Mouse (Mus musculus): ENCODE results near the gene Mapk10.

Gene Mapk10

DNA sequence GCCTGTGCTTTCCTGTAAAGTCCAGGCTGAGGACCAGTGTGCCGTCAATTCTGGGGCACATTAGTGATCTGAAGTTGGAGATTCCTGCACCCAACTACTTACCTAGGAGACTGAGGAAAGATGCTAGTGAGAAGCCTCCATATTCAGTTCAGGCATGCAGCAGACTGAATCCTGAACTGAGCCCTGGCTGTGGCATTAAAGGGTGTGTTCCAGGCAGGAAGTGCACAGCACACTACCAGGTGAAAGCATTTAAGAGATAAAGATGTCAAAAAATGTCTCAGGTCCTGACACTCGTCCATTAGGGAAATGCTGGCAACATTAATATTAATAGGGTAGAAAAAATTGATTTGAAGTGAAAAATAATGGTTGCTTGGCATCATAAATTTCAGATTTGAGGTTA is 44.4 kb downstream of the Mapk10 start:
- DNase-seq (ENCODE audit: low spot score in 2 of 2): no peak

DNA sequence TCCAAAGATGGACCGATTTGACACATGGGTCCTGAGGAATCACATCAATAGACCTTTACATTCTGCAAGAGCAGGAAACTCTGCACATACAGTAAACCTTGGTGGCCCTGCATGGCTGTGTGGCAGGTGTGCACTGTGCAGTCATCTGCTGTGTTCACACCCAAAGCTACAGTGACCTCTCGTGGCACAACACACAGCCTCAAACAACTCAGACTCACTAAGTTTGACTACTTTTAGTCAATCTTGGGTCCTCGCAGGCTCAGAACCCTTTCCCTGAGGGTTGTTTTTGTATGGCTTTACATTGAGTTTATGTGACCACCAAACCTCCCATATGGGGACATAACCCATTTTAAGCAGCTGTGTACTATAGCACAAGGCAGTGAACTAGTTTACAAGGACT is 47.1 kb downstream of the Mapk10 start:
- DNase-seq (ENCODE audit: low spot score in 2 of 2): no peak

DNA sequence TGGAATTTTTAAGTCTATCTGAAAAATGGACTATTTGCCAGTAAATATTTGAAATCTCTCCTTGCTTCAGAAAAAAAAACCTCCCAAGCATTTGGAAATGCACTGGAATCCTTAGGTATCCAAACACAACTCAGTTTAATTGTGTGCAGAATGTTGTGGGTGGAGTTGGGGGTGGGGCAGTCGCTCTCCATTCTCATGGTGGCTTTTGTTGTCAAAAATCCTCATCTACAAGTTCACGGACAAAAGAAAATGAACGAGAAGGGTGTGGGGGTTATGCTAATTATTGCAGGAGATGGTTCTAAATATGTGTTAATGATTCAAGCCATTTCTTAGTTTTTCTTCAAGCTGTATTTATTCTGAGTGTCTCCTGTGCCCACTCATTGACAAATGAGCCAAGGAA is 49.6 kb downstream of the Mapk10 start:
- no peak for DNase-seq (ENCODE audit: low spot score in 2 of 2)

DNA sequence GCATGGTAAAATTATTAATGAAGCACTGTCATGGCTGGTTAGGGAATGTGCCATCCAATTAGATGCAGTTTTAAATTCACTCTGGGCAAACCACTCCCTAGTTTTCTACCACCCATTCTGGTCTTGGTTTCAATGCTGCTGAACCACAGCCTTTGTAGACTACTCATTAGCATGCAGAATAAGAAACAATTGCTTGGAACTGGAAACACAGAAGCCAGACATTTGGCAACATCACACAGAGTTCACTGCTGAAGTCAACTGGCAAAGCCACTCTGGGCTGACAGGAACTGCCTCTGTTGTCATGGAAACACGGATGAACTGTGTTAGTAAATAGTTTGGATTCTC is 50.0 kb downstream of the Mapk10 start:
- DNase-seq (ENCODE audit: low spot score in 2 of 2): no peak

DNA sequence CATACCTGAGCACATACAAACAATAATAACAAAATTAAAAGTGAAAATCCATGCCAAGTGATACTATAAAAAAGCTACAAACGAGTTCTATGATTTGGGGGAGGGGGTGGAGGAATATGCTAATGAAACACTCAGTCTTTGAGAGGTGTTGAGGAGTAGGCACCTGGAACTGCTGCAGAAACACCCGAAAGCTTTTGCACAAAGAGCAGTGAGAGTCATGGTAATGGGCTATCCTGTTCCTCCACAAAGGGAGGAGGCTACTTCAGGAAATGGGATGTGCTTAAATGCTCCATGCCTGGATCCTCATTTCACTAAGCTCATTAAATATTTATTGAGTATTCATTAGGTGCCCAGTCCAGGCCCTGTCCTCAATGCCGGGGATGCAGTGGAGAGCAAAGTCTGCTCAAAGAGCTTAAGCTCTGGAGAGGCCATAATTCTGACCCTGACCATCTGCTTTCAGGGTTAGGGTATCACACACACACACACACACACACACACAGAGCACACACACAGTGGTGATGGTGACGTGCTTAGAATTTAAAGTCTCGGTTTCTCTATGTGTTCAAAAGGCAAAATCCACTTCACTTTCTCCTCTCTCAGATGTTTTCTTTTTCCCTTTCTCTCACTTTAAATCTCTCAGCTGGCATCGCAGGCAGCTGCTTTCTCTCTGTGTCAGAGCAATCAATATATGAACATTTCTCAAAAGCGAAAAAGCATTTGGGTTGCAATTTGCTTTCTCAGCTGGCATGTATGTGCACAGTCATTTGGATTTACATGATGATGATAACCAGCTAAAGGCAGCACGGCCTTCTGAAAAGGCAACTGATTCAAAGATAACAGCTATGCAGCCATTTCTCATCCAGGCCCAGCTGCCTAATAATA is 50.6 kb downstream of the Mapk10 start:
- DNase-seq (ENCODE audit: low spot score in 2 of 2): no peak

DNA sequence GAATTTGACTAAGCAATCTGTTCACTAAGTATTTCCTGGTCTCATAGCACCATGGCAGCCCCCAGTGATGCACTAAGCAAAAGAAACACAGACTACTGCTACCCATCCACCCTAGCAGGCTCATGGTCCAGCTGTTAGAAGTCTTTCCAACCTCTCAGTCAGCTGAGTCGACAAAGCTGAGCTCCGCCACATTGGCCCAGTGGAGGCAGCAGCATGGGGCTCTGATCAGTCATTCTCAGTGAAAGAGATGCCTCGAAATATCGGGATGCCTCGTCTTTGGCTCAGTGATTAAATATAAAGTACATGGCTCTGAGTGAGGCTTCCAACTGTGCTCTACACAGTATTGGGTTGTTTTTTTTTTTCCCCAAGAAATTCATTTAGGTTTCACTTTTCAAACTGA is 70.2 kb downstream of the Mapk10 start:
- no peak for DNase-seq (ENCODE audit: low spot score in 2 of 2)

DNA sequence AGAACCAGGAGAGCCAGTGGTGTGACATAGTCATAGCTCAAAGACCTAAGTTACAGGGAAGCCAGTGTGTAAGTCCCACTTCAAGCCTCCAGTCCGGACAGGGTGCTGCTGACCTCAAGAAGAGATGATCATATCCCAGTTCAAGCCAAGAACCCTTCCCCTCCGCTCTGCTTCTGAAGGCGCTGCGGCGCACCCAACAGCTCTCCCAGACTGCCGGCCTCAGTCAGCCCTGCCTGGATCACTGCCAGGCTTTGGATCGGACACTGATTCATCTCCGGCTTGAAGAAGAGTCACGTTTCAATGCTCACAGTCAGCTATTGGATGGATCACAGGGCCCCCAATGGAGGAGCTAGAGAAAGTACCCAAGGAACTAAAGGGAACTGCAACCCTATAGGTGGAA is 76.3 kb downstream of the Mapk10 start:
- DNase-seq (ENCODE audit: low spot score in 2 of 2): no peak

DNA sequence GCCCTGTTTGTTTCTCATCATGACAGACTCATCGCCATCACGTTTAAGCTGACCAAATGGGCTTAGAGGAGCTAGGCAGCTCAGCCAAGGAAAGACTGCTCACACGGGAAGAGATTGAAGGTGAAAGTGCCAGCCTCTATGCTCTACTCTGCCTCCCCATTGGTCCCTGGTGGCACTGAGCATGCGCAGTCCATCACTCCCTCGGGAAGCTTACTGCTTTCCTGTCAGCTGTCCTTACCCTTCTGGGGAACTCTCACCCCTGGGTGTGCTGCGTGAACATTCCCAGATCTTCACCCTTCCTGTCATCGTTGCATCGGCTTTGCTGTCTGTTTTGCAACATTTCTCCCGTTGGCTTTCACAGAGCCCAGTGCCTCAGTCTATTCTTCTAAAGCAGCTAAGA is 77.5 kb downstream of the Mapk10 start:
- no peak for DNase-seq (ENCODE audit: low spot score in 2 of 2)

DNA sequence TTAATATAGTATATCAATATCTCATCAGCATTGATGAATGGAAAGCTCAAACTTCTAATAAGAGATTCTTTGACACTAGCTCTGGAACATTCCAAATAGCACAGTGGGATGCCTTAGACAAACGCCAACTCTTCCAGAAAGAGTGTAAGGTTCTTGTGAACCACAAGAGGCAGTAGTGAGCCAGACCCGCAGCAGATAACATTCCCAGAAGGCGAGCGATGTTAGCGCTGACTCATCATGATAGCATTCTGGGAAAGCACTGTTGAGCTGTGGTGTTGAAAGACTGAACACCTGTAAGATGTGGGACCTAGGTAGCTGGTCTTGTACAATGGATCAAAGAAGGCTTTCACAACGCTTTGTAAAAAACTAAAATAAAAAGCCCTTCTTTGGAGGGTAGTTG is 78.3 kb downstream of the Mapk10 start:
- no peak for DNase-seq (ENCODE audit: low spot score in 2 of 2)

DNA sequence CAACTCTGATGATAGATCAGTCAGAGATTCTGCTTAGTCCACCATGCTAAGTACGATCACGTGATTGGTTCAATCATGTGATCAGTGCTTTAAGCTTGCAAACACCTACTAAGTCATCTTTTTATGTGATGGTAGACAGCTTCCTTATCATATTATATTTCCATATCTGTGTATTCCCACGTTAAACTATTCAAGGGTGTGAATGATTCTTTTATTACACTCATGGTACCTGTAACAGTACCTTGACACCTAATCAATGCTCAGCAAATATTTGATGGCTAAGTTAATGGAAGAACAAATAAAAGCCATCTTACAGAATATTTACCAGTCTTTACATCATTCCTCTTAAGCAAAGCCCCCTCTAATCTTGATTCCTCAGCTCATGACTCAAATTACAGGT is 91.5 kb downstream of the Mapk10 start:
- DNase-seq (ENCODE audit: low spot score in 2 of 2): no peak

DNA sequence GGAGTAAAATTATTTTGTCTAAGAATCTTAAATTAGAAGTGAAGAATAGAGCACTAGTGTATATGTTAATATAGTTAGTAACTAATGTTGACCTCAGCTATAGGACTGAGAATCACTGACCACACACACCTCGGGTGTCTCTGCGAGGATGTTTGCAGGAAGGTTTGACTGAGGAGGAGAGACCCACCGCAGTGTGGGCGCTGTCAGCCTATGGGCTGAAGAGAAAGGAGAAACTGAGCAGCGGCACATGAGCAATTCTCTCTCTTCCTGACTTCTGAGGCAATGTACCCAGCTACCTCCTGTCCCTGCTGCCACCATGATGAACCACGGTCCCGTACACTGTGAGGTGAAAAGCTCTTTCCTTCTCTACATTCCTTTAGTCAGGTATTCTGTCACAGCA is 95.6 kb downstream of the Mapk10 start:
- DNase-seq (ENCODE audit: low spot score in 2 of 2): no peak

DNA sequence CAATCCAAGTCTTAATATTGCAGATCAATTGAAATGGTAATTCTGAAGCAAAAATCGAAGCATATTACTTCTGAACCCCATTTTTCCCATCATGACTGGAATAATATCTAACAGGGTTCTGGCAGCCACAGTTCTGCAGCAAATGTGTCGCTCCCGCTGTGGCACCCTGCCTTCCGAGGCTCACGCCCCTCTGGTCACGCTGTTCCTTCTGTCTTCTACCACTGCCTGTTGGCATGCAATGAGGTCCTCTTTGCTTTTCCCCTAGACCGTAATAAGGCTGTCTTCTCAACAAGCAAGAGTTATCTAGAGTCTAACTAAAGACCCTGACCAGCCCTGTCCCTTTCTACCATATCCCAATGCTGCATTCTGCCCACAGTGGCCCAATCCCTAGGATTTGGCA is 98.7 kb downstream of the Mapk10 start:
- no peak for DNase-seq (ENCODE audit: low spot score in 2 of 2)

DNA sequence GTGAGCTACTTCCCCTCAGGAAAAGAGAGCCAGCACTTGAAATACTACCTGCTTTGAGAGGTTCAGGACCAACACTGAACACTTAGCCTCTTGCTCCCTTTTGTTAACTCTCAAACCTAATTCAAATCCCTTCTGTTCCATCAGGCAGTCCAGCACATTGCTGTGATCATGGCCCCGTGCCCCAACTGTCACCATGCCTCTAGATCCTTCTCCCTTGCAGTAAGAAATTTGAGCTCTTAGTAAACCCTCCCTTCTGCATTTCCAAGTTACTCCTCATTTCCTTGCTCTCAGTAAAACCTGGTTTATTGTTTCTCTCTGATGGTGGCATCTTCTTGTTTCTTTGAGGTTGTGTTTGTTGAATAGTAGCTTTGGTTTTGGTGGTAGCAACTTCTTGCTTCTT is 101.7 kb downstream of the Mapk10 start:
- DNase-seq (ENCODE audit: low spot score in 2 of 2): no peak

DNA sequence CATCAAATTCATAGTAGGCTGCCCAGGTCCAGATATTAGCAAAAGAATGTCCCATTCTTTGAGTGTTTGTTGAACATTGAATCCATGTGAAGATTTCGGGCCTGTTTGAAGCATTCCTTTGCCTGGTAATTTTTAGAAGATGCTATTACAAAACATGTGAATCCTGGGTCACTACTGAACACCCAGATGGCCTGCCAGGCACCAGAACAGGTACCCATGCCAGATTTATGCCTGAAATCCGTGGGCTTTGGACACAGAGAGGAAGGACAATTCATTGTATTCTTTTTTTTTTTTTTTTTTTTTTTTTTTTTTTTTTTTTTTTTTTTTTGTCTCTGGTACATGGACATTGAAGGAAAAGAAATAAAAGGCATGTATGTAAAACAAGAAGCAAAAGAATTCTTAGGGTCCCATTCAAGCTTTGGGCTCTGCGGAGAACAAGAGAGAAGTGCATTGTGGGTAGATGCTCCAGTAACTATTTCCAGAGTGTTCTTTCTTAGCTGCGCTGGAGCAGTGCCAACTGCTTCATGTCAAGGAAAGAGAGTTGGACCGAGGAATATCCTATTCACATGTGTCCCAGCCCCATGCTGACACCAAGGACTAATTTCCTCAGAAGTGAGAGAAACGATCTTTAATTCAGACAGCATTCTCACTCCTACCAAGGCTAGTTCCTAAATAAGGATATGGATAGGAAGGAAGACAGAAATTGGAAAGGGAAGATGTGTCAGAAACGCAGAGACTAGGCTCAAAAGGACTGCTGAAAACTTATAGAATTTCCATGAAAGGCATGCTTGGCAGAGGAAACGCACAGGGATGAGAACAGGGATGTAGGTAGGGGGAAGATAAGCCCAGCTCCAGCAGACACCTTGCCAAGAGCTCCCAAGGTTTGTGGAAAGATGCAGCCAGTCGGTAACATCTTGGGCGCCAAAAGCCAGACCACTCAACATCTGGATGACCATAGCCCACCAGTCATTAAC is 105.4 kb downstream of the Mapk10 start:
- no peak for DNase-seq (ENCODE audit: low spot score in 2 of 2)

DNA sequence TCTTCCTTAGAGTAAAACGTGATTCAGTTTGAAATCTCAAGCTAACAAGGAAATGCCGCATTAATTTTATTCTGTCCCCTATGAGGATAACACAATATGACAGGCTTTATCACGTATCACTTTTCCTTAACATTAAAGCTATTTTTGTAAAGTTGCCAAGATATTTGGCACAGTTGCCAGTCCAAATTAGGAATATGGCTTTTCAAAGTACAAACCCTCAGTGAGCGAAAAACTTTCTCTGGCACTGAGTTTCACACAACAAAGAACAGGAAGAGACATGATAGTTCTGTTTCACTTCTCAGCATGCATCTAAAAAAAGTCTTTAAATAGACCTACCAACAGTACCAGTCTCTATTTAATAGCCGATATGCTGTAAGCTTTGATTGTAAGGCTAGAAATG is 107.1 kb downstream of the Mapk10 start:
- DNase-seq (ENCODE audit: low spot score in 2 of 2): no peak

DNA sequence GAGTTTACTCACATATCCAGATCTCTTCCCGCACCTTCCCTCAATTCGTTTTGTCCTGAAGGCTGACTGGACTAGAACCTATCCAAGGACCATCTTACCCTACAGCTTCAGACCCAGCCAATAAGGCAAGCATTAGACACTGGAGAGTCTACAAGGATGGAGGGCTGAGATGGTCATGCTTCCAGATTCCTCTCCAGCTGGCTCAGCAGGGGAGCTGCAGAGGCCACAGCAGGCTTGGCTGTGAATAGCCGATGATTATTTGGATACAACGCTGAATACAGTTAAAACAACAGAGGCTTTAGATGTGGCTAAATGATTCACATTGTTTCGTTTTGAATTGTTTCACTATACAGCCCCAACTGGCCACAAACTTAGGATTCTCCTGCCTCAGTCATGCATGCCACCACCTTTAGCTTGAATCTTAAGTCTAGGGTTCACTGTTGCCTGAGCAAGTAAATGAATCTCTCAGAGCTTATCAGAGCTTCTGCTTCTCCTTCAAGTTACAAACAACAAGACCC is 108.2 kb downstream of the Mapk10 start:
- DNase-seq (ENCODE audit: low spot score in 2 of 2): no peak

DNA sequence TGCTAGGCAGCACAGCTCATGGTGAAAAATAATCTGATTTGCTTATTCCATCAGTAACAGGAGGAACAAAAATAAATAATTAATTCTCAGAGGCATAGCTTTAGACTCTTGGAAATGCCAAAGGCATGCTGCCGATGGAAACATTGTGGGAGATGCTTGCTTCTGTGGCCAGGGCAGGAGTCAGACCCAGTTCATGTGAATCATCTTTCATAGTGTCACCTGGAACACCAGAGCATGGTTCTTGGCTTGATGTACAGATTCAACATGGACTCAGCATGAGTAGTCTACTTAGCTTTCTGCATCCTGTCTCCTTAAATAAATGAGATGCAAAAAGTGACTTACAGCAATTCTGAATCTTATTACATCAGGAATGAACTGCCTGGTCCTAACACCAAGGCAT is 109.0 kb downstream of the Mapk10 start:
- no peak for DNase-seq (ENCODE audit: low spot score in 2 of 2)

DNA sequence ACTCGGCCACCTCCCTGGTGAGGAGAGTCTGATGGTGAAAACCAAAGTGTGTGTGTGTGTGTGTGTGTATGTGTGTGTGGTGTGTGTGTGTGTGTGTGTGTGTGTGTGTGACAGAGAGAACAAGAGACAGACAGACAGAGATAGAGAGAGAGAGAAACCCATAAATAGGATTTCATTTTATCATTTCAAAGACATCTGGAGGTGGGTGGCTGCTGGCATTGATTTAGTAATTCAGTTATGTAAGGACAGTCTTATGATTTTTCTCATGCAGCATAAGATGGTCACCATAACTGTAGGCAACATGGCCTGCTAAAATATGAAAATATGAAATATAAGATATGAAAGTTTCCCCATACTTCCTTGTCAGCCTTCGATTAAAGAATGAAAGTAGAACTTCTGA is 117.0 kb downstream of the Mapk10 start:
- no peak for DNase-seq (ENCODE audit: low spot score in 2 of 2)

DNA sequence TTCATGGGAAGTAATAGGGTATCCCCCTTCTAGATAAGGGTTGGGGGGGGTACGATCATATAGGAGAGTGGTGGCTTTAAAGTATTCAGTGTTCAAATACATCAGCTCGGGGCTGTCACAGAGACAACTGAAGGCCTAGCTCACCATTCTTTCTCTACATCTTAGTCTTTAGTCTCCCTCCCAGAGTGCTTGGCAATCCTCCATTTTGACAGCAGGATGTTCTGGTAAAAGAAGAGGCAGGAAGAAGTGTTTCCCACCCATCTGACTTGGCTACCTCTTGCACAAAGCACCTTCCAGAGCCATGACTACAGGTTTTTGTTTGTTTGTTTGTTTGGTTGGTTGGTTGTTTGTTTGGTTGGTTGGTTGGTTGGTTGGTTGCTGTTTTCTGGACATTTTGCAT is 125.3 kb downstream of the Mapk10 start:
- no peak for DNase-seq (ENCODE audit: low spot score in 2 of 2)

DNA sequence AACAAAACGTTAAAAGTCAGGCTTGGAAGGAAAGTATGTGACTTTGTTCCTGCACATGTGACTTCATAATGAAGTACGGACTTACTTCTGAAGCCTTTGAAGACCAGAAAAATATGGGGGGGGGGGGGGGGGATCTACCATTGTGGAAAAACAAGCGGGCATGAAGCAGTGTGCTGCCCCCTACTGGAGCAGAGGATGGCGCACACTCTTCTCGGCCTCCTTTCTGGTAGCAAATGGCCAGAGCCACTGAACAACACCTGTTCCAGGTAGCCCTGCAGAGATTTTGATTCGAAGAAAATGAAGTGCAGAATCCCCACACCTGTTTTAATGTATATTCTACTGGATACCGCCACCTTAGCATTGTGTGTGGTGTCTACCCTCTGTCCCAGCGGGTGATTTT is 135.7 kb downstream of the Mapk10 start:
- DNase-seq (ENCODE audit: low spot score in 2 of 2): no peak

DNA sequence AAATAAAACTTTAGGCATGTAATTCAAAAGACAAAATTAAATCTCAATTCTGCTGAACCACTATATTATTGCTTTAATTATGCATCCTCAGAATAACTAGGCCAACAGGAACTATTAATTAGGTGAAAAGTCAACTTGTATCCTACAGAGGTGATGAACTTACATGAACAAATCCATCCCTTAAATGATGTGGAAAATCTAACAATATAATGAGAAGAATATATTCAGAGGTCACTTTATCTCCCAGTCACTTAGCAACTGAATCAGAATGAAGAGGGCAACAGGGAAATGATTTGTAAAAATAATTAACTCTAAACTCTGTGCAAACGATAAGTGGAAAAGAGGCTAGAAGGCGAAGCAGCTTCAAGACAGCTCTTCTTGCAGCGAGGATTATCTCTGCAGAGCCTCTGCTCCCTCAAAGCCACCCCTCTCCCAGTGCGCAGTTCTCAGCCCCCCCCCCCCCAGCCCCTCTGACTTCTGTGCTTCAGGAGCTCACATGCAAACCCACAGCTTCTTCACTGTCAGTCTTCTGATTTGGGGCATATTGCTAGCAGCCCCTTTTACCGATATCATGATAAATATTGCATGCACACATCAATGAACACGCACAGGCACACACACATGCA is 138.8 kb downstream of the Mapk10 start:
- DNase-seq (ENCODE audit: low spot score in 2 of 2): no peak

DNA sequence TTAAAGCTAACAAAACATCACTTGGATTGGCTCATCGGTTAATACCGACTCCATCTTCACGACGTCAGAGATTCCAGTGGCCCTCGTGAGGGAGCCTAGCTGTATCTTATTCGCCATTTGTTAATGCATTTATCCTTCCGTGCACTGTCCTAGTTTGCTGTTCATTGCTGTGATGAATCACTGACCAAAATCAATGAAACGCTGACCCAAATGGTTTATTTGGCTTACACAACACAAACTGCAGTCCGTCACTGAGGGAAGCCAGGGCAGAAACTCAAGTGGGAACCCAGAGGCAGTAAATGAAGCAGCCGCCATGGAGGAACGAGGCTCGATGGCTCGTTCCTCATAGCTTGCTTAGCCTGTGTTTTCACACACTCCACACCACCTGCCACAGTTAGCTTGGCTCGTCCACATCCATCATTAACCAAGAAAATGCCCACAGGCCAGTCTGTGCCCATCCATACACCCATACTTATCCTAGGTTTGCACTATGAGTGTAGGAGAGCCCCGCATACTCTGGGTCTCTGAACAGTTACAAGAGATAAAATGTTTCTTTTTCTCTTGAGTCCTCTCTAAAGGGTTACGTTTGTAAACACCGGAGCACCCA is 140.0 kb downstream of the Mapk10 start:
- no peak for DNase-seq (ENCODE audit: low spot score in 2 of 2)
